Mouse (Mus musculus) megakaryocyte progenitor cell, adult 5-6 weeks (primary cell): Measurements from ENCODE around the gene Acan. TPM values are rescaled to one million over a fixed set of nuclear protein-coding genes. Genes with fewer than 3 reads are reported as not detected.

Experiments used
- ATAC-seq: replicated peaks from 2 replicates; pipeline ENCODE4 v1.8.0; 2016; ENCODE audit warnings: mild to moderate bottlenecking, moderate TSS enrichment, inconsistent platforms; ENCODE audit not compliant: poor library complexity
- total RNA-seq, 2 experiments: library from RNA; stranded (forward) in 1 of 2; stranded (reverse) in 1 of 2; fragments of 157-497, 149-512 nt in 1 of 2; fragments of 200-1000 nt in 1 of 2; gene quantifications; 2 replicates each; pipeline versions ENCODE4 v1.2.3 to v1.2.4; 2015 to 2017

Gene Acan
- total RNA-seq (2015): not detected in 2 replicates
- not detected in 2 replicates for total RNA-seq (2017)

DNA sequence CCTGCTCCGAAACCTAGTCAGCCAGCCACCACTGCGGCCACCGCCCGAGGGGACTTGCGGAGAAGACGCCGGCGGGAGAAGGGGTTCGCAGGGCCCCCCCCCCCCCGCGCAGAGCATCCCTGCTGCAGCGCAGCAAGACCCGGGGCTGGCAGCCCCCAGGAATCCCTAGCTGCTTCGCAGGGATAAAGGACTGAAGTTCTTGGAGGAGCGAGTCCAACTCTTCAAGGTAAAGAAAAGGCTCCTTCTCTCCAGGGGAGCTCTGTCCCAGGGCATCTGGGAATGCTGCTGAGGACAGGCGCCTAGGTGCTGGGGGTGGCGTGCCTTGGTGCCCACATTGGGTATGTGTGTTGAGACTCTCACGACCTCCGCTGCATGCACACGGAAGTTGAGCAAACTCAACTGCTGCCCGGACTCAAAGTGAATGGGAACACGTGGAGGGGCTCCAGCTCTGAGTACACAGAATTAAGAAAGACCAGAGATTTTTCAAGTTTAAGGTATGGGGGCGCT lies at the start of gene Acan:
Gene Acan, plus strand, starts transcription at position 101 of the 507 bp plus-strand sequence.
- ATAC-seq: no peak

DNA sequence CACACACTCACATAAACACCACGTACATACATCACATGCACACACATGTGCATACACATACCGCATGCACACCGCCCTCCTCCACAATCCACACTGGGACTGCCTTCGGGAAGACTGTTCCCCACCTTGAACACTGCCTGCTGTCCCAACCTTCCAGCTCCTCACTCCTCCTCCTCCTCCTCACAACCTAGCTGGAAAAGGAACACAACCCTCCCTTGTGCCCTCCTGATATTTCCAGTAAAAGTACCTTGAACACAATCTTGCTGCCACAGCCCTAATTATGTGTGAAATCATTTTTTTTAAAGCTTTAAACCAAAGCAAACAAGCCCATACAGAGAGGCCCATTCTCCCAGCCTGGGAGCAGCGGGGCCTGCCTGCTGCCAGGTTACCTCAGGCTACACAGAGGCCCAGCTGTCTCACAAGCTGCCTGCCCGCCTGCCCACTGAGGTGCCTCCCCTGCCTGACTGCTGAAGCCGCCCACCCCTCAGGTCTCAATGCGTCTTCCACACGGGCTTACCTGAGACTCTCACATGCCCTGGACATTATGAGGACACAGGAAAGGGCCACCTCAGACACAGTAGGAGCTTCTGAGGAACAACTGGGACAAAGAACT lies 31.9 kb upstream of the Acan start:
- no peak for ATAC-seq

DNA sequence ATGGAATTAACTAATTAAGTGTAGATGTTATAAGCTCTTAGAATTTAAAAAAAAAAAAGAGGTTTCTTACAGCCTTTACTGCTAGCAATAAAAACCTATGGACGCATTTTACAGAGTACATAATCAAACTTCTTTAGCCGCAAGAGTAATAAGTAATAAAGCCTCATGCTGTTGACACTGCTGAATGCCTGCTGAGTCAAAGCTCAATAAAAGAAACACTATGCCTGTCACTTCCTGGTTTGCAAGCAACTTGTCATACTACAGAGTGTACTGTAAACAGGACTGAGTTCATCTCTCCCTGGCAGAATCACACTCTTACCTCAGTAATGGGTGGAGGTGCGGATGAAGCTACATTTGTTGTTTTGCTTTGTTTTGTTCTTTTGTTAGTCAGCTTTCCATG lies 24.1 kb upstream of the Acan start:
- no peak for ATAC-seq

GRCm38 (mm10) chr7:79033745-79034144 lies 19.5 kb upstream of the Acan start:
- ATAC-seq: no peak

- no peak for ATAC-seq
These were observed 18.8 kb upstream of the Acan start for GRCm38 (mm10) chr7:79034521-79034920.

DNA sequence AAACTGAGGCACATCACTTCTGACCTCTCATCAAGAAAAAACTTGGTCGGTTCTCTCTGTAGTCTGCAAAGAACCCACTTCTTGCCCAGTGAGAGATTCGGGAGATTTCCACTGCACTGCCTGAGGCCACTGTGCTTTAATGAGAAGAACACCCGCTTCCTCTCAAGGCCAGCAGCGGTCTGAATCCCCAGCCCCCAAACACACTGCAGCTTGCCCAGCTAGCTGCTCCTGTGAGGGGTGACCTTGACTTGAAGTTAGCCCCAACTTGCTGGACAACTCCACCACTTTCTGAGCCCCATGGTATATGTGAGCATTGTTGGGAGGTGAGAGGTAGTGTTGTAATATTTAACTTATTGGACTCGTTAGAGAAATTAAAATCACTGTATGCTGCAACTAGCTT lies 1.2 kb upstream of the Acan start:
- ATAC-seq: no peak

DNA sequence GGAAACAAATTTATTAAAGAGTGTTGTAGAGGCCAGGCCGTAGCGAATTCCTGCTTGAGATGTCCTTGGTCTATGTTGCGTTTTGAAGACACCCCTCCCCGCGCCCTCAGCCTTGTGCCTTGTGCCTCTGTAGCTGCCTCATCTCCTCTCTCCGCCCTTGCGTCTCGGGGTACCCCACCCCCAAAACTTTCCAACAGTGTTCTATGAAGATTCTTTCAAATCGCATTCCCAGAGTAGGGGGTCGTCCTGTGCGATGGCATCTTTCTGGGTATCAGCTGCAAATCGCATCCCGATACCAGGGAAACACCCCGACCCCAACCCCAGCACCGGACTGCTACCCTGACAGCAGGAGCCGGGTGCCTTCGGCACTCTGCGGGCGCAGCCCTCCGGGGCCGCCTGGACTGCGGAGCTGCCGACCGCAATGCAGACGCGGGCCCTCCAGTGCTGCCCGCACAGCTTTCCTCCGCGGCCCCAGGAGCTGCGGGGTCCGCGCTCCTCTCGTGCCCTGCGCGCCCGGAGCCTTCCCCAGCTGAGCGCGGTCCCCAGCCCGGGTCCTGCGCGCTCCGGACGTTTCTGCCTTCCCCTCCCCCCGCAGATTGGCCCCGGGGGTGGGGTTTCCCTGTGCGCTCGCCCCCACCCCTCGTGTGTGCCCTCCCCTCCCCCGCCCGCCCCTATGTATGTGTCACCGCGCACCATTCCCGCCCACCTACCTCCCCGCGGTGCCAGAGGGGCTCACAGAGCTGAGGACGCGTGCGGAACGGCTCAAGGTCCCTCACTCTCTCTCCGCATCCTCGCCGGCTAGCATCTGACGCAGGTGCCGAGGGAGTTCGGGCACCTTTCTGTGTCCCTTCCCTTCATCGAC lies 531 bp upstream of the Acan start:
- ATAC-seq: no peak

GRCm38 (mm10) chr7:79054111-79054510 lies 828 bp downstream of the Acan start:
- no peak for ATAC-seq

DNA sequence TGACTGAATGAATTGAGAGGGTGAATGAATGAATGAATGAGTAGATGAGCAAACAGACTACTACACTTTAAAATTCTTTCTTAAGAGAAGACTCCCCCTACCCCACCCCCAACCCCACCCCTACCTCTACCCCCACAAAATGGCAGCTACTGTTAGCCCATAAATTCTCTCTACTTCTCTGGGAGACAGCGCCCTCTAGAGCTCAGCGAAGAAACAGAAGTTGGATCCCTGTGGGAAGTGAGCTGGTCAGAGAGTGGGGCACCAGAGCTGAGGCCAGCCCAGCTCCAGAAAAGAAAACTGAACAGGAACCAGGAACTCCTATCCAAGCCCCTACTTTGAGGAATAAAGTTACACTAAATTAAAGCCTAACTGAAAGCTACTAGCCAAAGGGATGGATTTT lies 5.3 kb downstream of the Acan start:
- peak; percentile 50 for ATAC-seq

DNA sequence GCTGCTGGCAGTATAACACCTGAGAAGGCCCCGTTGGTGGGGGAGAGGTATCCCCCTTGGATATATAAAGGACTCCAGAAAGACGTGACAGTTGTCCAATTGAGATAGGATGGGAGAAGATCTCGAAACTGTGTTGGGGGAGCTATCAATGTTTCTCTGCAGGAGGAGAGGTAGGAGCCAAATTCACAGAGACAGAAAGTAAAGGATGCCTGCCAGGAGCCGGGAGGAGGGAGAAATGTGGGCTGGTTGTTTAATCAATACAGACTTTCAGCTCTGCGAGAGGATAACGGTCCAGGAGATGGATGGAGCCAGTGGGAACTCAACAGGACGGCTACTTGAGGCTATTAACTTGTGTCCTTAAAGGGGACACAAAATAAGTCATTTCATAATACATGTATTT lies 14.2 kb downstream of the Acan start:
- ATAC-seq: no peak

GRCm38 (mm10) chr7:79068231-79068630 lies 14.9 kb downstream of the Acan start:
- no peak for ATAC-seq

DNA sequence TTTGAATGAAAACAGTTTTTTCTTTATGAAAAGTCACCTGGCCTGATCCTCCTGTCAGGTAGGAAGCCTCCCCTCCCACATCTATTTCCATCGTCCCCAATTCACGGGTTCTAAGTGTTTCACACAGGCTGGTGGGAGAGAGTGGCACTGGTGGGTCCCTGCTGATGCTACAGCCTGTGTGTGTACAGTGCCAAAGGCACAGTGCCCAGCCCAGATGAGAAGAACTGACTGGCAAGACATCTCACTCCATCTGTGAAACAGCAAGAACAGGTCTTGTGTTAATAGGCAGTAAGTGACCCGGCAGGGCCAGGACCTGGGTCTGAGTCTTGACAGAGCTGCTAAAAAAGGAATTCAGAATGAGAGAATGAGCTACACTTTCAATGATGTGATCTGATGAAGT lies 25.9 kb downstream of the Acan start:
- no peak for ATAC-seq

GRCm38 (mm10) chr7:79080572-79081399 lies 27.5 kb downstream of the Acan start:
- peak; percentile 95 for ATAC-seq

DNA sequence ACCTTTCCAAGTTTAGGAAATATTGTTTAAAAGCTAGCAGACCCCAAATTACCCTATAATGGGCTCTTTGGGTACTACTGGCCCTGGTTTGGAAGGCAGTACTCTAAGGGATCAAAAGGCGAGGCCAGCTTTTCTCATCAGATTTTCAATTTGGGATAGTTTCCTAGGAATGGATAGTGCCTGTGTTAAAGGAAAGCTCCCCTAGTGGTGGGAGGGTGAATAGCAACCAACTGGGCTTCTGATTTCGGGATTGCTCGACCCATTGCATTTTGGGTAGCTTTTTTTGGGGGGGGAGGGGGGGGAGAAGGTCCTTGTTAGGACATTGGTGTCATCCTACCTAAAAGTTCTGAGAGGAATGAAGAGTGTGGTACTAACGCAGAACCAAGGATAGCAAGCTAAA lies 35.8 kb downstream of the Acan start:
- ATAC-seq: no peak

GRCm38 (mm10) chr7:79096492-79096891 lies 43.2 kb downstream of the Acan start:
- no peak for ATAC-seq

DNA sequence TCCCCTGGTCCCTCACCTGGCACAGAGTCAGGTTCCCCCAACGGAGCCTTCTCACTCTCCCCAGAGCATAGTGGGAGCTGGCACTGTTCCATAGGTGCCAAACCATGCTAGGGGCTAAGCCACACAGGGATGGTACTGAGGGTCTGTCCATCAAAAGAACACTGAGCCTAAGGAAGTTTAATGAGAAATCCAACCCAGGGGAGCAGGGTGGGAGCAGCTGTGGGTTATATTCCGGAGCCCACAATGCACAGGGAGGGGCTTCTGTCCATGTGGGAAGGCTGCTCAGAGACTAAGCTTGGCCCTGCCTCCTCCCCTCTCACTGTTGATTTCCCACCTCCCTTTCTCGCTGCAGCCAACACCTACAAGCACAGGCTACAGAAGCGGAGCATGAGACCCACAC lies 60.6 kb downstream of the Acan start:
- no peak for ATAC-seq

DNA sequence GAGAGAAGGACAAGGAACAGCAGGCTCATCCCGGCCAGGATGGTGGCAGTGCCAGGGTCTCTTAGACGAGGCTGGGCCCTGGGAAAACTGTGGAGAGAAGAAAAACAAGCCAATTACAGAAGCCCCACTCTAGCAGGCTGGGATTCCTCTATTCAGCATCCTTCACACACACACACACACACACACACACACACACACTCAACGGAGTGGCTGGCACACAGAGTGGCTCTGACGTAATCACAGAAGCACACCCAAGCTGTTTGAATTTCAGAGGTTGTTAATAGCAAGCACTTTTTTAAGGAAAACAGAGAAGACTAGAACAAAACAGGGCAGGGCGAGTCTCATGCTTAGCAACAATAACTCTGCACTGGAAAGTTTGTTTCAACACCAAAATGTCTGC lies 70.2 kb downstream of the Acan start:
- no peak for ATAC-seq

GRCm38 (mm10) chr7:79129883-79130282 lies 76.6 kb downstream of the Acan start:
- no peak for ATAC-seq

GRCm38 (mm10) chr7:79130385-79130784 lies 77.1 kb downstream of the Acan start:
- peak; percentile 40 for ATAC-seq

- ATAC-seq: peak; percentile 25
These were observed 77.7 kb downstream of the Acan start, which contains the start of gene Hapln3 for GRCm38 (mm10) chr7:79130843-79131444. Gene Hapln3 (minus strand): TSS chr7:79131018.

- no peak for ATAC-seq
These were observed 80.1 kb downstream of the Acan start for GRCm38 (mm10) chr7:79133391-79133790.
